Mouse (Mus musculus): Measurements from ENCODE around the gene Adgrf3. TPM values are rescaled to one million over a fixed set of nuclear protein-coding genes. Genes with fewer than 3 reads are reported as not detected.
A peak's percentile ranks its signal among the peaks of the same experiment; 100 is the strongest.

Gene Adgrf3
- total RNA-seq (2018; cell fraction: chromatin; rRNA removed), result under 1 TPM in 2 of 26 experiments, not detected in 24; 0.22 to 0.29 TPM
- under 1 TPM in 11 of 26 experiments, not detected in 15; 0.04 to 0.33 (median 0.07) TPM for total RNA-seq (2018; cell fraction: cytosol; rRNA removed)
- total RNA-seq (2018; cell fraction: nucleus; rRNA removed), result under 1 TPM in 6 of 26 experiments, not detected in 20; 0.19 to 0.37 (median 0.27) TPM
- not detected in 3 replicates for polyA plus RNA-seq (2018)

DNA sequence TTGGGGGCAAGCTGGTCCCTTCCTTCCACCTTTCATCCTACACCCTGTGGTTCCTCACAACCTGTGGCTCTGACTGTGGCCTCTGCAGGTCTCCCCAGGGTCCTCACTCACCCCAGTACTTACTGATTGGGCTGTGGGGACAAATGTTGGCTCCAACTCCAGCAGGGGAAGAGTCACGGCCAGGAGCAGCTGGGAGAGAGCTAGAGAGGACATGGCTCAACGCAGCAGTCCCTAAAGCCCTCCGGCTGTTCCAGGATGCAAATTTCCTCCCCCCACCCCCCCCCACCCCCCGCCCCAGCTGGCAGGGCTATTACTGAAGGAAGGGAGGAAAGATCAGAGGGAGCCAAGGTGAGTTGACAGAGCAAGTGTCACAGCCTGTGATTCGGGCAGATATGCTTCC is at the start of gene Adgrf3:
Adgrf3 (minus strand) TSS at position 230 of the 400 bp plus-strand sequence.
- WGBS (ENCODE audit: missing documents), result 91% methylated on average over 3 of the region's 5 CpGs
- no peak within 1 kb of the TSS for H3K27ac ChIP-seq
- H3K4me3 ChIP-seq (ENCODE audit: inconsistent target), result no peak within 1 kb of the TSS
- no peaks in the 10 kb centered on the region for H3K79me2 ChIP-seq (ENCODE audit: inconsistent target)
- no peaks in the 10 kb centered on the region for H3K36me3 ChIP-seq (ENCODE audit: inconsistent target)

DNA sequence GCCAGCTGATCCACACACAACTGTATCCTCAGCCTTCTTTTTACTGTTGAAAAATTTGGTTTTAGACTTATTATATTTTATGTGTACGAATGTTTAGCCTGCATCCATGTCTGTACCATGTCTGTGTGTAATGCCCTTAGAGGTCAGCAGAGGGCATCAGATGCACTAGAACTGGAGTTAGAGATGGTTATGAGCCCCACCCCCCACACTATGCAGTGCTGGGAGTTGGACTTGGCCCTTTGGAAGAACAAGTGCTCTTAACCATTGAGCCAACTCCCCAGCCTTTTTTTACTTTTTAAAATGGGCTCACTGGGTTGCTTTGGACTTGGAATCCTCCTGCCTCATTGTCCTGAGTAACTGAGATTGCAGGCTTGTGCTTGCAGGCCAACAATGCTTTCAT is 42.1 kb upstream of the Adgrf3 start:
- Histone ChIP-seq H3K4me3 (ENCODE audit: inconsistent target) (no peak overlapping the region), H3K79me2 (ENCODE audit: inconsistent target) (peaks cover 38% of the 10 kb centered on the region; the same call in 1 of the 2 replicates), H3K36me3 (ENCODE audit: inconsistent target) (no peaks in the 10 kb centered on the region), H3K27ac (no peak overlapping the region)
- 100% methylated on average over 1 of the region's 1 CpGs for WGBS (ENCODE audit: missing documents)

DNA sequence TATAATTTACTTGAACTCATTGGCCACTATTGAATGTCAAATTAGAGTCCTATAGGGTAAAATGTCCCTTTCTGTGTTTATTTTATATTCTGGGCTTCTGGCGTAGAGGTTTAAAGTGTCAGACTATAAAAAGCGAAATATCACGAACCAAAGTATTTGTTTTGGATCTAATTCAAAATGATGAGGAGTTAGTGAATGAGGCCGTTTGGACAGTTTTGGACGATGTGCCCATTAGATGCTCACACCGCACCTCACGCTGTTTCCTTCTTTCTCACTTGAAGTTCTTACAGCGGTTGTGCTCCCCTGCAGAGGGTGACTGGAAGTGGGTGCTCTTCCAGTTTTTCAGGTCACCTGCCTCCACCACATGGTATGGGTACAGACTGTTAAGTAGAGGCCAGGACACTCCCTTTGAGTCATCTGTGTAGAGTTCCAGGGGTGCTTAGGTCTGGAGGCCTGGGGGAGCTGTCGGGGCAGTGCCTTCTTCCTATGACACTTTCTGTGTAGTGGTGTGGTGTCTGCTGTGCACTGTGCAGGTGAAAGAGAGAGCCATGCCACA is 40.4 kb upstream of the Adgrf3 start:
- Histone ChIP-seq H3K79me2 (ENCODE audit: inconsistent target) (peaks cover 55% of the 10 kb centered on the region), H3K36me3 (ENCODE audit: inconsistent target) (no peaks in the 10 kb centered on the region), H3K4me3 (ENCODE audit: inconsistent target) (no peak overlapping the region), H3K27ac (no peak overlapping the region)
- WGBS (ENCODE audit: missing documents), result 96% methylated on average over 8 of the region's 9 CpGs

DNA sequence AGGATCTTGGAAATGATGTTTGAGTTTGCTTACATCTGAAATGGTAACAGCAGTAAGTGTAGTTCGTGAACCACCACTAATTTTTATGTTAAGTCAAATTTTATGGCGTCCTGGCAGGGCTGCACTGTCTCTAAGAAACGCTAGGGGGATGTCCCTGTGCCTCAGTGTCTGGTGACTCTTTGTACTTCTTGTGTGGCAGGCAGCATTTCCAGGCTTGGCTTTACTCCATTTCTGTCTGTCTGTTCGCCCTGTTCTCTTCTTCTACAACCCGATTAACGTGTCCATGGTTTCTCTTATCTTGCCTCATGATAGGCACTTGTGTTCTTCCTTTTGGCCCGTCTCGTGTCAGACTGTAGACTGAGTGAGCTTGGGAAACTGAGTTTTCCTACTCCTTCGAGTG is 38.2 kb upstream of the Adgrf3 start:
- Histone ChIP-seq H3K36me3 (ENCODE audit: inconsistent target) (no peaks in the 10 kb centered on the region), H3K4me3 (ENCODE audit: inconsistent target) (no peak overlapping the region), H3K27ac (no peak overlapping the region), H3K79me2 (ENCODE audit: inconsistent target) (peaks cover 77% of the 10 kb centered on the region)
- WGBS (ENCODE audit: missing documents), result 82% methylated on average over 9 of the region's 9 CpGs

DNA sequence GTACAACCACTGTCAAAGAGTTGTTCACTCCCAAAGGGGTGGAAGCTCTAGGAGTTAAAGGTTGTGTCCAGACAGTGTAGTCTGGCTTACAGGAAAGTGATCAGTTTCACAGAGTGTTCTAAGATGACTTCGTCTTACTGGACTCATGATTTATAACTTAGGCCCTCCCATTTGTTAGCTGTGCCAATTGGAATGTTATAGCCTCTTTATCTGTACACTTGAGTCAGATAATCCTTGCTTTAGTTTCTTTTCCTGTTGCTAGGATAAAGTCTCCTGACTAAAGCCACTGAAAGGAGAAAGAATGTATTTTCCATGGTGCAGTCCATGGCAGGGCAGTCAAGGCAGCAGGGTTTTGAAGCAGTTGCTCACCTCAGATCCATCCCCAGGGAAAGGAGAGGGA is 36.9 kb upstream of the Adgrf3 start:
- no peak overlapping the region for H3K4me3 ChIP-seq (ENCODE audit: inconsistent target)
- no peak overlapping the region for H3K27ac ChIP-seq
- H3K36me3 ChIP-seq (ENCODE audit: inconsistent target), result no peaks in the 10 kb centered on the region
- 95% methylated on average over 1 of the region's 1 CpGs for WGBS (ENCODE audit: missing documents)
- H3K79me2 ChIP-seq (ENCODE audit: inconsistent target), result peaks cover 90% of the 10 kb centered on the region

DNA sequence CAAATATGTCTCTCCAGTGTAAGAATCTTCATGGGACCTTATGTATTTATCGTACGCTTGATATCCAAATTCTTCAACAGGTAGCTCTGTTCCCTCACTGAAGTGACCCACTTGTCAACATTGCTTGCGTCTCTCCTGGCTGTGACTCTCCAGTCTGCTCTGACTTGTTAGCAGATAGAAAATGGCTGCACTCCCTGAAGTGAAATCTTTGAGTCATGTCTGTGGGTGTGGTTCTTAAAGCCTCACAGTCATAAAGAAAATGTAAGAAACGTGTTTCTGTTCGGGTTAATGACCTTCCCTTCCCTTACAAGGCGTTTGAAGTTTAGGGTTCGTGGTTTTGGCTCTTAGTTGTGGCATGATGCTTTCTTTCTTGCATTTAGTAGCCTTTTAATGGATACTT is 35.0 kb upstream of the Adgrf3 start:
- H3K27ac ChIP-seq, result no peak overlapping the region
- no peaks in the 10 kb centered on the region for H3K36me3 ChIP-seq (ENCODE audit: inconsistent target)
- peaks cover 100% of the 10 kb centered on the region for H3K79me2 ChIP-seq (ENCODE audit: inconsistent target)
- no peak overlapping the region for H3K4me3 ChIP-seq (ENCODE audit: inconsistent target)
- 74% methylated on average over 7 of the region's 7 CpGs for WGBS (ENCODE audit: missing documents)

DNA sequence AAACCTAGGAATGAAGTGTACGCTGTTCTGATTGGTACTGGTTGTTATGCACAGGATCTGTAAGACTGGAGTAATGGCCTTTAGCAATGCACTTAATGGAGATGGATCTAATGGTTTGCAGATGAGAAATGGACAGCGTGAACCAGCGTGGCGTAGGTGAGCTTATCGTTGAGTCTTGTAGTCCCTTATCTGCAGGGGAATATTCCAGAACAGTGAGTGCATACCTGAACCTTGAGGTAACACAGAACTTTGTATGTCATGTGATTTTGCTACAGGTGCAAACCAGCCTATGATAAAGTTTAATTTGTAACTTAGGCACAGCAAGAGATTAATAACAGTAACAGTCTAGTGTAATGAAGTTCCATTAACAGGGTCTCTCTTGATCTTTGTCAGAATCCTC is 33.0 kb upstream of the Adgrf3 start:
- Histone ChIP-seq H3K36me3 (ENCODE audit: inconsistent target) (no peaks in the 10 kb centered on the region), H3K79me2 (ENCODE audit: inconsistent target) (peaks cover 100% of the 10 kb centered on the region), H3K27ac (no peak overlapping the region), H3K4me3 (ENCODE audit: inconsistent target) (no peak overlapping the region)
- over 99% methylated on average over 5 of the region's 5 CpGs for WGBS (ENCODE audit: missing documents)

DNA sequence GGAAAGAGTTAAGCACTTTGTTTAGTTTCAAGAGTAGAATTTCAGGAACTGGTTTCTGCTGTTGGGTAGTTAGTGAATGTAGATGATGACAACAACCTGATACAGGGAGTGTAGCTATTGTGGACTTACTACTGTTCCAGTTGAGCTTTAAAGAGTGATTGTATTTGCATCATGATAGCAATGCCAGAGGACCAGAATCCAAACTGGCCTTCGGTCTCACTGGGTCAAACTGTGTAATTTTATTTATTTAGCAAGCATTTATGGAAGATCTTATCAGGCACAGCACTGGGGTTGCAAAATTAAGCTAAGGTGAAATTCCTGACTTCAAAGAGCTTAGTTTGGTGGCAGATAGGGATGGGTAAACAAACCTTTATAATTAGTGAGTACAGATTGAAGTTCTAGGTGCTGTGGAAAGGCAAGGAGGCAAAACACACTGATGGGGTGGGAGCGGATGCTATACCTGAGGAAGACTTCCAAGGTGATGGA is 30.2 kb upstream of the Adgrf3 start:
- H3K27ac ChIP-seq, result no peak overlapping the region
- H3K4me3 ChIP-seq (ENCODE audit: inconsistent target), result no peak overlapping the region
- WGBS (ENCODE audit: missing documents), result 89% methylated on average over 2 of the region's 2 CpGs
- H3K79me2 ChIP-seq (ENCODE audit: inconsistent target), result peaks cover 92% of the 10 kb centered on the region
- H3K36me3 ChIP-seq (ENCODE audit: inconsistent target), result no peaks in the 10 kb centered on the region

DNA sequence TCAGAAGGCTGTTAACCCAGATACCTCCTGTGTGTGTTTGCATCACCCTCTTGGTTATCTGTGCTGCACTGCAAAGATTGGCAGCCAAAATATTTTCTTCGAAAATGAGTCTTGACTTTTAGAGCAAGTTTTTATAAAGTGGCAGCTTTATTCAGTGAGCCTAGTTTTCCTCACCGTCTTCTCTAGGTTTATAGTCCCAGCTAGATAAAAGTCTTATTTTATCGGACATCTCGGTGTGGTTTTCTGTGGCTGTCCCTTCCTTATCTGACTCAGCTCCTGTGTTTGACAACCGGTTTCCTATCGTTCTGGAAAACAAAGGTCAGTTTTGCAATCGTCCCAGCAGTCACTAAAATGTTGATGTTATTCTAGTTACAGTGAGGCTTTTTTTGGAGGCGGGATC is 28.5 kb upstream of the Adgrf3 start:
- Histone ChIP-seq H3K27ac (no peak overlapping the region), H3K4me3 (ENCODE audit: inconsistent target) (no peak overlapping the region), H3K36me3 (ENCODE audit: inconsistent target) (no peaks in the 10 kb centered on the region), H3K79me2 (ENCODE audit: inconsistent target) (peaks cover 78% of the 10 kb centered on the region)
- 26% methylated on average over 8 of the region's 8 CpGs for WGBS (ENCODE audit: missing documents)

DNA sequence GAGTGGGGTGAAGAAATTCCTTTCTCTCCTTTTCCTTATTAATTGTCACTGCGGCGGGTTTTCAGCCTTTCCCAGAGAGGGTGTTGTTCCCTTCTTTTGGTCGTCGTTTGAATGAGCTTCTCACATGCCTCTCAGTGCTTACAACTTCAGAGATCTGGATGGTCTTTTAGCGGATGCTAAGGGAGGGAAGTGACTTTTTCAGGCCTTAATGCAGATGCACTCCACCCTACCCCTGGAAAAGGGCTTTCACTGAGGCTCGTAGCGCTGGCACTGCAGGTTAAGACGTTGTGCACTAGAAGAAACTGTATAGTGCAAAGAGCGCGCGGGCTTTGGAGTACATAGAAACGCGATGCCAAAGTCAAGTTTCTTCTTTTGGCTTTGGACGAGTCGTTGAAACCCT is 27.5 kb upstream of the Adgrf3 start:
- Histone ChIP-seq H3K36me3 (ENCODE audit: inconsistent target) (no peaks in the 10 kb centered on the region), H3K4me3 (ENCODE audit: inconsistent target) (peak overlapping the region; percentile 77), H3K27ac (no peak overlapping the region), H3K79me2 (ENCODE audit: inconsistent target) (peaks cover 69% of the 10 kb centered on the region)
- WGBS (ENCODE audit: missing documents), result 3% methylated on average over 15 of the region's 15 CpGs

DNA sequence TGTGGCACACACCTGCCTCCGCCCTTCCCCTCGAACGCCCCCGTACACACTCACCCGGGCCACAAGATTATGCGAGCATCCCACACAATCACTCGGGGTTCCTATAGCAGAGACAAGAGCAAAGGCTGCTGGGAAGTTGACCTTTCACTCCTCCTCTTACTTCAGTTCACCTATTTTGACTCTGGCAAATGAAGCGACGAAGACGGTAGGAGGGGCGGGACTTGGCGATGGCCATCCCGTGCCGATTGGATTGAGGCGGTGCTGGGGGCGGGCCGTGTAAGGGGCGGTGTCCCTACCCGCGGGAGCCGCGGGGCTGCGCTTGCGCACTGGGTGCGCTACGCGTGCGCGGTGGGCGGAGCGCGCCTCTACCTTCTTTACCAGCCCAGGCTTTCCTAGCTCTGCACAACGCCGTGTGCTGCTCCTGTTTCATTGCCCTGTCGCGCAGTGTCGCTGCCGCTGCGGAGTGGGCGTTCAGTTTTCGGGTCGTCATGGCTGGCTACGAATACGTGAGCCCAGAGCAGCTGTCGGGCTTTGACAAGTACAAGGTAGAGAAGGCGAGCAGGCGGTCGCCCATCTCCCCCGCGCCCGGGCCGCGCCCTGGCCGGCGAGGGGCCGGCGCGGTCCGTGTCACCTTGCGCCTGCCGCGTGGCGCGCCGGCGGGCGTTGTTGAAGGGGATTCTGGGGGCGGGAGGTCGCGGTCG is 26.9 kb upstream of the Adgrf3 start, which contains the start of gene Selenoi:
Selenoi (plus strand) TSS at position 311 of the 701 bp plus-strand sequence.
- Histone ChIP-seq H3K4me3 (ENCODE audit: inconsistent target) (peak within 1 kb of the TSS; percentile 77), H3K36me3 (ENCODE audit: inconsistent target) (no peaks in the 10 kb centered on the region), H3K27ac (no peak within 1 kb of the TSS), H3K79me2 (ENCODE audit: inconsistent target) (peaks cover 63% of the 10 kb centered on the region)
- 1% methylated on average over 60 of the region's 71 CpGs for WGBS (ENCODE audit: missing documents)

DNA sequence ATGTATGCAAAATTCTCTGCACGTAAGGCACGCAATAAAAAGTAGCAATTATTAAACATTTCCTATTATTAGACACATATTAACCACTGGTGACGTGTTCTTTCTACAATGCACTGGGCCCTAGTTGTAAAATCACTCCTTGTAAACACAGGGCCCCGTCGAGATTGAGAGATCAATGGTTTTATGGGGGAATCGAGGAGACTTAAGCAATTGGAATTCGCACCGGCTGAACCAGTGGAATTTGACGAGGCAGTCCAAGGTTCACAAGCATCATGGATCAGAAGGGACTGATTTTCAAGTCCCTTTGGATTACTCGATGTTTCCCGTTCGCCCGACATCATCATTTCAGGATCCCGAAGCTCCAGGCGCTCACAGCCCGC is 26.4 kb upstream of the Adgrf3 start:
- Histone ChIP-seq H3K79me2 (ENCODE audit: inconsistent target) (peaks cover 58% of the 10 kb centered on the region), H3K4me3 (ENCODE audit: inconsistent target) (peak overlapping the region; percentile 77), H3K36me3 (ENCODE audit: inconsistent target) (no peaks in the 10 kb centered on the region), H3K27ac (no peak overlapping the region)
- 37% methylated on average over 16 of the region's 16 CpGs for WGBS (ENCODE audit: missing documents)

DNA sequence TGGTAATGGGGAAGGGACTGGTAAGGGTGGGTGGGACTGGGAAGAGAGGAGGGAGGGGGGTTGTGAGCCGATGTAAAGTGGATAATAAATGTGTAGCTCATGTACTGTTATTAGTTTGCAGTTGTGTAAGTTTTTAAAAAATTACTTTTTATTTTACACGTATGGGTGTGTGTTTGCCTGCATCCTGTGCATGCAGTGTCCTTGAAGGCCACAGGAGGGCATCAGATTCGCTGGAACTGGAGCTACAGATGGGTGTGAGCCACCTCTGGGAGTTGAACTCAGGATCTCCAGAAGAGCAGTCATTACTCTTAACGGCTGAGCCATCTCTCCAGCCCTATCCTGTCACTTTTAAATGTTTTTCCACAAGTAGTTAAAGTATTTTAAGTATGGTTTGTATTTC is 25.4 kb upstream of the Adgrf3 start:
- no peaks in the 10 kb centered on the region for H3K36me3 ChIP-seq (ENCODE audit: inconsistent target)
- WGBS (ENCODE audit: missing documents), result 98% methylated on average over 4 of the region's 4 CpGs
- H3K27ac ChIP-seq, result no peak overlapping the region

DNA sequence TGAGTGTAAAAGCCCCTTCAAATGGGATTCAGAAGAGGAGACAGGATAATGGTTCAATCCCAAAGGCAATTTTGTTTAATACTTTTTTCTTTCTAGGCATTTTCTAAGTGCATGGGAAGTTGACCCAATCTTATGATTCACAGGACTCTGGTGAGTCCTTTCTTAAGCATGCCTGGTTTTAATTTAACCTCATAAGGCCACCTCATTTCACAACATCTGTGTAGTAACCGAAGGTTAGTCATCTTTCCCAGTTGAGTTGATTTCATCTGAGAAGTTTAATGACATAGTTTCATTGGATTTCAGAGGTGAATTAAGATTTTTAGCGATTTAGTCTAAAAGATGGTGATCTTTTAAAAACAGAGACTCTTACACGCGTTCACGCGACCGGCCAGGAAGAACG is 17.2 kb upstream of the Adgrf3 start:
- WGBS (ENCODE audit: missing documents), result 96% methylated on average over 8 of the region's 8 CpGs
- H3K27ac ChIP-seq, result no peak overlapping the region
- no peaks in the 10 kb centered on the region for H3K79me2 ChIP-seq (ENCODE audit: inconsistent target)
- no peak overlapping the region for H3K4me3 ChIP-seq (ENCODE audit: inconsistent target)
- no peaks in the 10 kb centered on the region for H3K36me3 ChIP-seq (ENCODE audit: inconsistent target)

More for the DNA sequence above, 25.4 kb upstream of the Adgrf3 start:
- H3K4me3 ChIP-seq (ENCODE audit: inconsistent target), result no peak overlapping the region
- H3K79me2 ChIP-seq (ENCODE audit: inconsistent target), result peaks cover 48% of the 10 kb centered on the region

DNA sequence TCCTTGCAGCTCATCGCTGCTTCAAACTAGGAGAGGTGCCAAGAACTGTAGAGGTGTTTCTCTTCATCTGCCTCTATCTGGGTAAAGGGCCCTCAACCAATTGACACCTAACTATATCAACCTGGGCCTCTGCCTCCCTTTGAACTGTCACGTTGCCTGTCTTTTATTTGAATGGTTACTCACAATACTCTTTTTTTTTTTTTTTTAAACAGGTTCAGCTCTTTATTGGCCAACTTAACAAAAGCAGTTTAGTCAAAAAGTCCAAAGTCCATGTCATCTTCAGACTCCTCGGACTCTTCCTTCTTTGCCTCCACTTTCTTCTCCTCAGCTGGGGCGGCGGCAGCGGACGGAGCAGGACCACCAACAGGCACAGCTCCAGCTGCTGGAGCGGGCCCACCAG is 15.1 kb upstream of the Adgrf3 start:
- 93% methylated on average over 8 of the region's 8 CpGs for WGBS (ENCODE audit: missing documents)
- no peaks in the 10 kb centered on the region for H3K79me2 ChIP-seq (ENCODE audit: inconsistent target)
- no peak overlapping the region for H3K4me3 ChIP-seq (ENCODE audit: inconsistent target)
- no peaks in the 10 kb centered on the region for H3K36me3 ChIP-seq (ENCODE audit: inconsistent target)
- H3K27ac ChIP-seq, result no peak overlapping the region
